Mouse (Mus musculus) monocyte, adult 59 days (primary cell): Measurements from ENCODE around the gene Atp7a. TPM values are rescaled to one million over a fixed set of nuclear protein-coding genes. Genes with fewer than 3 reads are reported as not detected.

Experiments used
- total RNA-seq, 2 experiments: library from RNA; stranded (reverse); gene quantifications; one replicate each; pipeline ENCODE4 v1.2.4; 2023

Atp7a gene
- 10 to 100 TPM; 60.8 to 65.7 TPM for total RNA-seq

DNA sequence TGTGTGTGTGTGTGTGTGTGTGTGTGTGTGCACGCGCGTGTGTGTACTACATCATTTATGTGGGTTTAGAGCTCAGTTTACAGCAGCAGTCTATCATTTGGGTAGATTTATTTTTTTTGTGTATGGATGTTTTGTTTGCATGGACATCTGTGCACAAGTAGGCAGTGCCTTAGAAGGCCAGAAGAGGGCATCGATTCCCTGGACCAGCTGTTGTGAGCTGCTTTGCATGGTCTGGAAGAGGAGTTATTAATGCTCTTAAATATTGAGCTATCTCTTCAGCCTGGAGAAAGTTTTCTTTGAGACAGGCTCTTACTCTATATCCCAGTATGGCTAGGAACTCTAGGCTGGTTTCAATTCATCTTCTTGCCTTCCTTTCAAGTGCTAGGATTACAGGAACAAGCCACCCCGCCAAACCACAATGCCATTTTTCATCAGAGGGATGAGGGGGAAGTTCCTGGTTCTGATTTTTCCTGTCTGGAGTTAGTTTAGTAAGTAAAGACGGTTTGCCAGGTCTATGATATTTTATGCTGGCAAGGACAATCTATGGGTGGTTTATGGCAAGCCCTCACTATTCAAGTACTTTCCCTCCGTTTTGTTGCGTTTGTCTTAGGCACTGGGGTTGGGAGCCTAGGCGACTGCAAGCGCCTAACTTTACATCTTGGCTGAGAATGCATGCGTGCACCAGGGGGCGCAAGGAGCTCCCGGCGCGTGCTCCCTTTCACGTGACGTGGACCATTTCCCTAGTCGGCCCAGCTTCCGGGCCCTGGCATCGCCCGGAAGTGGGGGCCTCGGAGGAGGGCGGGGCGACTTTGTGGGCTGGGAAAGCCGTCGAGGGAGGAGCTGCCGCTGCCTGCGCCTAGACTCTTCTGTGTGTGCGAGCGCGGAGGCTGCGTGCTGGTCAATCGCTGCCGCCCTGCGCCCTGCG, at the start of gene Atp7a:
Atp7a (plus strand) TSS at position 859 of the 925 bp plus-strand sequence.

DNA sequence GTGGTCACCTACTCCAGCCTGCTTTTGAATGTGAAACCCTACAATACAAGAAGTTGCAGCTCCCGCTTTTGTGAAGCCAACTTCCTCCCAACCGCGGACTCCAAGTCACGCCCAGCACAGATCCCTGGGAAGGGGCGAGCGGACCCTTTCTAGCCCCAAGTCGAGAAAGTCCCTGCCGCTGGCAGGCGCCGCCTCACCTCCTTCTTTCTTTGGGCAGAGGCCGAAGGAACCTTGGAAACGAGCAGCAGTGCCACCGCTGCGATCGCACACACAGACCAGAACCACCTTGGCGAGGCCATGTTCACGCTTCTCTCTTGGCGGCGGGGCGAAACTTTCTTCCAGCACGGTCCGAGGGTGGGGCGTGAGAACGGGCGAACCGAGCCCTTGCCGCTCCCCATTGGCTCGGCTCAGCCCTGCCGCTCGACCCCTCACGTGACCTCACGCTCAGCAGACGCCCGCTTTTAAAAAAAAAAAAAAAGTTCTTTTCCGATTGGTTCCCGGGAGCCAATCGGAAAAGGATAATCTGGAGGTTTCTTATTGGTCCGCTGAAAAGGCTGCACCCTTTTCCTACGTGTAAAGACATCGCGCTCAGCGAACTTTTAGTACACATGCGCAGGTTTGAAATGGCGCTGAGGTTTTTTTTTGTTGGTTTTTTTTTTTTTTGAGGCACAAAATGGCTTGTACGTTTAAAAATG, 15.5 kb upstream of the Atp7a start, which contains the start of gene Magt1:
Magt1 (minus strand) TSS at position 442 of the 695 bp plus-strand sequence.

DNA sequence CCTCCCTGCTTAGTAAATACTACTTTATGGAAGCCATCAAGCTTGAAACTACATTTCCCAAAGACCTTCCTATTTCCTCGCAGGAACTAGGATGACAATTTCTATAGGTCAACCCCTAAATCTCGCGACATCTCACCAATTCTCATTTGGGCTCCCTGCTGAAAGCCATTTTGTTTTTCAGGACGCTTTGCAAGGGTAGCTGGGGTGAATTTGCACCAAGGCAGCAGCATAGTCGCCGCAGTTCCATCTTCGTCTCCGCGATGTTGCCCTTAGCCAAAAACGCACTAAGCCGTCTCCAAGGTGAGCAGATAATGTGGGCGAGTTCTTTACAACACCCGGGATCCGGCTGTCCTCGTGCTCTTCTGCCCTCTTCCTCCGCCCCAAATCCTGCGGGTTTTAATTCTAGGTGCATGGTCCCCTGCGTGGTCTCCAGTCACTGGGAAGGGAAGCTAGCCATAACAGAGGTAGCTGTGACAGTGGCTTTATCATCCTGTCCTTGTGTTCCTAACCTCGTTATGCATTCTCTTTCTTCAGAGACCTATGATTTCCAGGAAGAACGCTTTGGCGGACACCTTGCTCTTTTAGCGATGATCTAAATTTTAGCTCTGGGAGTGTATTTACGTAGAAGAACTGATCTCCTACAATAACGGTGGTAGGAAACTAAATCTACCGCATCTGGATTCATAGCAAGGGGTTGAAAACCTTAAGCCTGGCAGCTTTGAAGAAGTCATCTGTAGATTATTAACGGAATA, 11.3 kb upstream of the Atp7a start, which contains the start of gene Cox7b:
Cox7b (plus strand) TSS at position 130 of the 752 bp plus-strand sequence.

DNA sequence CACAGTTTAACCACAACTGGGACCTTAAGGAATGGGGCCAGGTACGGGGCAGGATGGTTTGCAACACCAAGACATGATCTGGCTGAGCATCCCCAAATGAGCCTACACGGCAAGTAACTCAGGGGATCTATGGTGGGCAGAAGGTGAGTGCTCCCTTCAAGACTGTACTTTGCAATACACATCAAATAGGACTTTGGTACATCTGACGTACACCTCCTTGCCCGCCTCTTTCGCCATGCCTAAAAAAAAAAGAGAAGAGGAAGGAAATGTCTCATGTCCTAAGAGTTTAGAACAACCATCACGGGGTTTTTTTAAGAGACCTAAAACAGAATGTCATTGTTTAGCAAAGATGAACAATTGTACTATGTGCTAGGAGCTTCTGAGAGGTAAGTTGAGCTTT, 115.9 kb downstream of the Atp7a start, which contains the start of gene Tlr13:
Tlr13 (plus strand) TSS at position 269 of the 400 bp plus-strand sequence.

Other genes starting within 250 kb of the Atp7a start
- 100 to 1,000 TPM; 154 to 173 TPM for gene Atrx, start 97.9 kb upstream of the Atp7a start, total RNA-seq
- 10 to 100 TPM; 82.0 to 84.8 TPM for gene Magt1, start 15.4 kb upstream of the Atp7a start, total RNA-seq
- gene Cox7b, start 11.6 kb upstream of the Atp7a start, total RNA-seq, result 100 to 1,000 TPM; 110 to 159 TPM
- gene Tlr13, start 115.9 kb downstream of the Atp7a start, total RNA-seq, result 100 to 1,000 TPM; 223 to 227 TPM
- 100 to 1,000 TPM; 135 to 143 TPM for gene Pgk1, start 159.8 kb downstream of the Atp7a start, total RNA-seq
- gene Taf9b, start 193.9 kb downstream of the Atp7a start, total RNA-seq, result 1 to 10 TPM; 3.0 to 3.5 TPM
- not detected for gene Fnd3c2, start 228.1 kb downstream of the Atp7a start, total RNA-seq